Mouse (Mus musculus) embryonic stem cell, embryonic (primary cell): ENCODE results near the gene Gm20388.

ENCODE experiments used
- CTCF ChIA-PET, 4 experiments: fragments of 300-600 bp in 2 of 4; fragments of 350-600 bp in 2 of 4; sonication (Branson Sonifier 250); formaldehyde crosslinking; loops; one replicate each; lab custom pipeline; 2022; ENCODE audit warnings: inconsistent platforms in 2 of 4; lab: Charles Lee
- POLR2A ChIA-PET, 4 experiments: fragments of 300-600 bp in 2 of 4; fragments of 350-600 bp in 2 of 4; sonication (Branson Sonifier 250); formaldehyde crosslinking; loops; one replicate each; lab custom pipeline; 2022; ENCODE audit warnings: antibody characterized with exemption in 4 of 4, inconsistent platforms in 1 of 4; lab: Charles Lee

The Gm20388 gene

GRCm38 (mm10) chr8:124273606-124274218 lies 4363.1 kb downstream of the Gm20388 start:
- ChIA-PET CTCF (interaction anchor here in 1 of 4 experiments (0.6 to 1.3 kb wide), 3 partner anchors 18 to 407 kb away, joined by 3 to 6 read pairs (median 3); no protein-coding TSS in a partner anchor), POLR2A (interaction anchor here in 3 of 4 experiments (0.5 to 2.9 kb wide), 11 partner anchors 9 to 558 kb away, joined by 3 to 18 read pairs (median 3); no protein-coding TSS in a partner anchor)

DNA sequence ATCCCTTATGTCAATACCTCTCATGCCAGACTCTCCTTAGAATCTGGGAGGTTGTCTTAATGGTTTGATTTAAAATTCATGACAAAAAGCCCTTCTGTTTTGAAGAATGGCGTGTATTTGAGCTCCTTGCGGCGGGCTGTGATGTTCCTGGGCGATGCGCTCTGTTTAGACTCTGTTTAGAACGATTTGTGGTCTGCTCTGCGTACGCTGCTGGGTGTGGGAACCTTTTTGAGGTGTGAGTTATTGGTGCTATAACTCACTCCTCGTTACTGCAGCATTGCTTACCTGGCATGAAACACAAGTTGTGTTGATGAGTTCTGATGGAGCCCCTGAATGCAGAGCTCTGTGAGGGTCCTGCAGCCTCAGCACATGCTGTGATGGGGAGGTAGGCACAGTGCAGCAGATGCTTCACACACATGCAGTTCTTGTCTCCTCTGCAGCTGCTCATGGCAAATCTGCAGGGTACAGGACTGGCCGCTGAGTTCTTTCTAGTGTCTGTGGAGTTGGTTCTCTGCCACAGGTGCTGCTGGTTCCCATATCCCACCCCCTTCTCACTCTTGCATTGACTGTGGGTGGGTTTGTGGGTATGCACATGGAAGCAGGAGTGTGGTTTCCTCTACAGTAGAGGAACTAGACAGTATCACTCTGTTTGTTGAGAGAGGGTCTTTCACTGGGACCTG lies 4363.9 kb downstream of the Gm20388 start:
- CTCF ChIA-PET, result interaction anchor here in 2 of 4 experiments (0.7 to 1.5 kb wide), 2 partner anchors 17 to 40 kb away, joined by 3 to 4 read pairs; no protein-coding TSS in a partner anchor
- POLR2A ChIA-PET, result interaction anchor here in 3 of 4 experiments (0.6 to 2.9 kb wide), 8 partner anchors 10 to 248 kb away, joined by 3 to 18 read pairs (median 3); no protein-coding TSS in a partner anchor

GRCm38 (mm10) chr8:124275377-124276071 lies 4364.9 kb downstream of the Gm20388 start:
- POLR2A ChIA-PET, result interaction anchor here in 1 of 4 experiments (0.6 to 1.9 kb wide), 4 partner anchors 12 to 42 kb away, joined by 3 to 4 read pairs (median 4); no protein-coding TSS in a partner anchor
- CTCF ChIA-PET, result interaction anchor here in 2 of 4 experiments (0.5 to 1.5 kb wide), 2 partner anchors 39 to 83 kb away, joined by 4 to 7 read pairs; no protein-coding TSS in a partner anchor

- CTCF ChIA-PET, result interaction anchor here in 1 of 4 experiments (0.6 kb wide), 1 partner anchor 90 kb away, joined by 3 read pairs; no protein-coding TSS in a partner anchor
- POLR2A ChIA-PET, result no interaction called here
Measured at GRCm38 (mm10) chr8:124277951-124278910, 4367.6 kb downstream of the Gm20388 start.

- CTCF ChIA-PET, result interaction anchor here in 2 of 4 experiments (0.6 kb wide), 2 partner anchors 33 to 91 kb away, joined by 3 read pairs; no protein-coding TSS in a partner anchor
- POLR2A ChIA-PET, result interaction anchor here in 1 of 4 experiments (1.3 kb wide), 1 partner anchor 22 kb away, joined by 3 read pairs; no protein-coding TSS in a partner anchor
Measured at GRCm38 (mm10) chr8:124278956-124279689, 4368.5 kb downstream of the Gm20388 start.

DNA sequence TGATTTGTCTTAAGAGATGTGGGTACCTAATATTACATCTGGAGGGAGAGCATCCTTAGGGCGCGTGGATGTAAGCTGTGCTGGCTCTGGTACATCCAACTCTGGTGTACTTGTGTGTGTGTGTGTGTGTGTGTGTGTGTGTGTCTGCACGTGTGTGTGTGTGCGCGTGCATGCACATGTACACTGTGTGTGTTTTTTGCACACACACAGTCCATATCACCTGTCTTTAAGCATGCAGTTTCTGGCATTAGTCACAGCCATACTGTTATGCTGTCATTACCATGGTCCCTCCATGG lies 4369.0 kb downstream of the Gm20388 start:
- ChIA-PET POLR2A (interaction anchor here in 1 of 4 experiments (1.3 kb wide), 1 partner anchor 22 kb away, joined by 3 read pairs; no protein-coding TSS in a partner anchor), CTCF (interaction anchor here in 1 of 4 experiments (0.6 kb wide), 1 partner anchor 34 kb away, joined by 3 read pairs; no protein-coding TSS in a partner anchor)

GRCm38 (mm10) chr8:124281700-124282541 lies 4371.3 kb downstream of the Gm20388 start:
- CTCF ChIA-PET, result no interaction called here

DNA sequence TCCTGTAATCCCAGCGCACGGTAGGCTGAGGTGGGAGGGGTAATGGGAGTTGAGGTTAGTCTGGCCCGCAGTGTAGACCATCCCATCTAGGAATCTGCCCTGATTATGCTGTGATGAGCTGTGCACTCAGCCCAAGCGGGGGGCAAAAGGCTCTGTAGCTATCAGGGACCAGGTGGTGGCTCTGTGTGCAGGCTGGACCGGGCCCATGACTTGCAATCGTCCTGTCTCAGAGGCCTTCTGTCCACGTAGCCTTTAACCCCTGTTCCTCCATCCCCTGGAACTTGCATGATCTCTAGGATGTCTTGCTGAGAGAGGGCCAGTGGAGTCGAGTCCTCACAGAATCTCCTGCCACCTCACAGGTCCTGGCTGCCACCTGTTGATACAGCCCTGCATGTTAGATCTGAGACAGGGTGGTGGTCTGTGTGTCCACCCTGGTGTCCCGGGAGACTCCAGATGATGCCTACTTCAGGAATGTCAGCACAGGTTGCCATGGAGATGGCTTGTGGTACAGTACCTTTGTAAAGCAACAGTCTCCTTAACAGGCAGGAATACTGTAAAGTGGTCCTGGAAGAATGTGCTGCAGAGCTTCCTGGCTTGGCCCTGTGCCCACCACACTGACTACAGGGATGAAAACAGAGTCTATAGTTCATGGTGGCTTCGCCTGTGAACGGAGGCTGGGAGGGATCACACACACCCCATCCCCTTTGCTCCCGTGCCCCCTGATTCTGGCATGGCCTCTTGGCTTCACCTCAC lies 4372.4 kb downstream of the Gm20388 start:
- POLR2A ChIA-PET, result interaction anchor here in 2 of 4 experiments (1.2 to 4.7 kb wide), 3 partner anchors 10 to 13 kb away, joined by 3 to 18 read pairs (median 6); no protein-coding TSS in a partner anchor
- CTCF ChIA-PET, result interaction anchor here in 1 of 4 experiments (0.6 kb wide), 1 partner anchor 32 kb away, joined by 3 read pairs; no protein-coding TSS in a partner anchor

More at GRCm38 (mm10) chr8:124281700-124282541, 4371.3 kb downstream of the Gm20388 start:
- POLR2A ChIA-PET, result interaction anchor here in 1 of 4 experiments (1.6 kb wide), 1 partner anchor 112 kb away, joined by 3 read pairs; no protein-coding TSS in a partner anchor

DNA sequence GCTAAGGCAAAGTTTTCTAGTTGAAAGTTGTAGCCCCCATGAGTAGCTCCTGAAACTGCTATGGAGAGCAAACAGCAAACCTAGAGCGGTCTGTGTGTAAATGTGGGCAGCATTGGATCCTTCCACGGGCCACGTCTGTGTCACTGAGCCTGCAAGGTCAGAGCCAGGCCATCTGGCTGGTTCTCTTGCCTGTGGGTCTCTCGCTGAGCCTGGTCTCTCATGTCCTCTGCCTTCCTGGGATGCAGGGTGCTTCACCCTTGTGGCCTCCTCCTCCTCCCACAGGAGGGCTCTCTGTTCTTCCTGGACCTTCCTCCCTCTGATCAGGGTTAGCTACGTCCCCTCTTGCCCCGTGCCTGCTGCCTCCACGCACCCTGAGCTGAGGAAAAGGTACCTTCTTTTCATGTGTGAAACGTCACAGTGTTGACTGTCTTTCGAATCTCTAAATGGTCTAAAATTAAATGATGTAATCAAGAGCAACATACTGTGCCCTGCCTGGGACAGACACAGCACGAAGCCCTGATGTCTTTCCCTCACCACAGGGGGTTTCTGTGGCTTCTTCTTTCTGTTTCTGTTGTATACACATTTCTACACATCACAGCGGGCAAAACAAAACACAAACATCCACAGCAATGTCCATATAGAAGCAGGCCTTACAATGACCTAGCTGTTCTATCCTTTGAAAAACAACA lies 4373.1 kb downstream of the Gm20388 start:
- ChIA-PET POLR2A (interaction anchor here in 3 of 4 experiments (0.6 to 4.7 kb wide), 7 partner anchors 11 to 1642 kb away, joined by 3 to 18 read pairs (median 3); no protein-coding TSS in a partner anchor), CTCF (interaction anchor here in 3 of 4 experiments (0.5 to 1.1 kb wide), 3 partner anchors 31 to 631 kb away, joined by 3 to 4 read pairs (median 3); no protein-coding TSS in a partner anchor)

DNA sequence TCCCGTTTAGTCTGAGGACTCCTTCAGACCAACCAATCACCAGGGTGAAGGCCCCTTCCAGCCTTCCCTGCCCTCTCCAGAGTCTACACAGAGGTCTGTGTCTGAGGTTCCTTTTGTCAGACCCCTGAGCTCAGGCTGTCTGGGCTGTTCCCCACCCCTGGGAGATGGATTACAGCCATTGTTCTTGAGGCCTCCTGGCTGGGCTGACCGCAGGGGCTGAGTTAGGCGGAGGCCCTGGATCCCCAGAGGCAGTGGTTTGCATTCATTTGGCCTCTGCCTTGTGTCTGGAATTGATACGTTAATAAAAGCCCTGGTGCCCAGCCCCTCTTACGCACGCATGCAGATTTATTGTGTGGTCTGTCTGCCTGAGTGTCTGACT lies 4373.7 kb downstream of the Gm20388 start:
- ChIA-PET CTCF (interaction anchor here in 3 of 4 experiments (0.5 to 1.1 kb wide), 3 partner anchors 30 to 631 kb away, joined by 3 to 4 read pairs (median 3); no protein-coding TSS in a partner anchor), POLR2A (interaction anchor here in 3 of 4 experiments (0.6 to 4.7 kb wide), 6 partner anchors 11 to 1643 kb away, joined by 3 to 18 read pairs (median 3); no protein-coding TSS in a partner anchor)

- ChIA-PET POLR2A (interaction anchor here in 1 of 4 experiments (0.7 to 4.7 kb wide), 3 partner anchors 12 to 109 kb away, joined by 3 to 18 read pairs (median 3); no protein-coding TSS in a partner anchor), CTCF (interaction anchor here in 2 of 4 experiments (0.8 to 2.6 kb wide), 2 partner anchors 29 to 30 kb away, joined by 4 to 8 read pairs; no protein-coding TSS in a partner anchor)
Measured at GRCm38 (mm10) chr8:124284984-124285576, 4374.4 kb downstream of the Gm20388 start.

DNA sequence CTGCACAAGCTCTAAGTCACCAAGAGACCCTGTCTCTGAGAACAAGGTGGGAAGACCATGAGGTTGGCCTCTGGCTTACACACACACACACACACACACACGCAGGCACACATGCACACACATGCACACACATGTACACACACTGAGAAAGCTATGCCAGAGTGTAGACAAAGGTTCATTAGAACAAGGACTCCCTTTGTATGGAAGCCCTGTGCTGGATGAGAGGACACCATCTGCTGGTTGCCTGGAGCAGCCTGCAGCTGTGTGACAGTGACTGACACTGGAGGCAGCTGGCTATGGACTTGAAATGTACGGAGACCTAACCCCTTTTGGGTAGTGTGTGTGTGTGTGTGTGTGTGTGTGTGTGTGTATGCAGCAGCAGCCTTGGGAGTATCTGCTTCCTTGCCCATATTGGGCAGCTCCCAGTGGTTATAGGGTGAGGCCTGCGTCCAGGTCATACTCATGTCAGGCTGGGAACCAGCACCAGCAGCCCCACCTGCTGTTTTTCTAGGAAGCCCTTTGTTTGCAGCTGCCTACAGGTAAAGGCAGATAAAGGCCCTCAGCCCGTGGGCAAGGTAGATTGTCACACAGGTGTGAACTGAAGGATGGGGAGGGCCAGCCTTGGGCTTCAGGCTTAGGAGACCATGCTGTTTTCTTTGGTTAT lies 4376.0 kb downstream of the Gm20388 start:
- CTCF ChIA-PET, result interaction anchor here (0.6 to 2.6 kb wide), 10 partner anchors 9 to 732 kb away, joined by 3 to 9 read pairs (median 4); no protein-coding TSS in a partner anchor
- POLR2A ChIA-PET, result interaction anchor here in 3 of 4 experiments (0.6 to 4.7 kb wide), 6 partner anchors 12 to 254 kb away, joined by 3 to 18 read pairs (median 3); no protein-coding TSS in a partner anchor
